Mouse (Mus musculus): ENCODE results near the gene Zc3hav1l.

The Zc3hav1l gene

GRCm38 (mm10) chr6:38298761-38299401 lies at the start of gene Zc3hav1l:
TSS of gene Zc3hav1l (minus strand) at chr6:38299259.
- in situ Hi-C loops (cut with MseI, MboI): no loop called here

GRCm38 (mm10) chr6:38347875-38348274 lies 48.8 kb upstream of the Zc3hav1l start:
- in situ Hi-C loops (cut with MseI, MboI): no loop called here

GRCm38 (mm10) chr6:38345796-38346195 lies 46.7 kb upstream of the Zc3hav1l start:
- in situ Hi-C loops (cut with MseI, MboI): no loop called here

GRCm38 (mm10) chr6:38344006-38344670 lies 45.1 kb upstream of the Zc3hav1l start:
- in situ Hi-C loops (cut with MseI, MboI): no loop called here

- in situ Hi-C loops (cut with MseI, MboI): no loop called here
These were observed 44.5 kb upstream of the Zc3hav1l start for GRCm38 (mm10) chr6:38343581-38343980.

GRCm38 (mm10) chr6:38342666-38342992 lies 43.6 kb upstream of the Zc3hav1l start:
- in situ Hi-C loops (cut with MseI, MboI): no loop called here

- in situ Hi-C loops (cut with MseI, MboI): no loop called here
These were observed 42.9 kb upstream of the Zc3hav1l start for GRCm38 (mm10) chr6:38341751-38342665.

- in situ Hi-C loops (cut with MseI, MboI): no loop called here
These were observed 40.0 kb upstream of the Zc3hav1l start for GRCm38 (mm10) chr6:38339078-38339477.

- in situ Hi-C loops (cut with MseI, MboI): no loop called here
These were observed 38.9 kb upstream of the Zc3hav1l start for GRCm38 (mm10) chr6:38337951-38338350.

- in situ Hi-C loops (cut with MseI, MboI): no loop called here
These were observed 38.2 kb upstream of the Zc3hav1l start for GRCm38 (mm10) chr6:38337166-38337705.

- in situ Hi-C loops (cut with MseI, MboI): no loop called here
These were observed 36.2 kb upstream of the Zc3hav1l start for GRCm38 (mm10) chr6:38335264-38335663.

- in situ Hi-C loops (cut with MseI, MboI): no loop called here
These were observed 27.5 kb upstream of the Zc3hav1l start for GRCm38 (mm10) chr6:38326596-38326995.

- in situ Hi-C loops (cut with MseI, MboI): no loop called here
These were observed 21.6 kb upstream of the Zc3hav1l start for GRCm38 (mm10) chr6:38320621-38321020.

GRCm38 (mm10) chr6:38316050-38316449 lies 17.0 kb upstream of the Zc3hav1l start:
- in situ Hi-C loops (cut with MseI, MboI): no loop called here

- in situ Hi-C loops (cut with MseI, MboI): no loop called here
These were observed 10.7 kb upstream of the Zc3hav1l start for GRCm38 (mm10) chr6:38309741-38310140.

- in situ Hi-C loops (cut with MseI, MboI): no loop called here
These were observed 5.9 kb upstream of the Zc3hav1l start for GRCm38 (mm10) chr6:38304981-38305380.

GRCm38 (mm10) chr6:38298246-38298635 lies 818 bp downstream of the Zc3hav1l start:
- in situ Hi-C loops (cut with MseI, MboI): no loop called here

GRCm38 (mm10) chr6:38297580-38298245 lies 1.3 kb downstream of the Zc3hav1l start:
- in situ Hi-C loops (cut with MseI, MboI): no loop called here

- in situ Hi-C loops (cut with MseI, MboI): no loop called here
These were observed 5.4 kb downstream of the Zc3hav1l start for GRCm38 (mm10) chr6:38293708-38294107.

- in situ Hi-C loops (cut with MseI, MboI): no loop called here
These were observed 6.0 kb downstream of the Zc3hav1l start for GRCm38 (mm10) chr6:38292871-38293646.

- in situ Hi-C loops (cut with MseI, MboI): no loop called here
These were observed 14.6 kb downstream of the Zc3hav1l start for GRCm38 (mm10) chr6:38284422-38284821.

Measured in mouse trophoblast stem cell (cell line).